Mouse (Mus musculus) bone marrow macrophage, adult 2 months (primary cell): Measurements from ENCODE around the gene Sema3g. TPM values are rescaled to one million over a fixed set of nuclear protein-coding genes. Genes with fewer than 3 reads are reported as not detected.

Experiments used
- H3K27ac ChIP-seq: 2 replicates; pipeline ENCODE4 v1.5.1; 2012; ENCODE audit warnings: low read depth, low read length; ENCODE audit not compliant: insufficient read depth
- H3K4me1 ChIP-seq: 2 replicates; pipeline ENCODE4 v1.6.1; 2012; ENCODE audit warnings: low read length; ENCODE audit not compliant: control insufficient read depth, insufficient read depth
- H3K4me3 ChIP-seq: 2 replicates; pipeline ENCODE4 v1.5.1; 2012; ENCODE audit warnings: mild to moderate bottlenecking, low read length, moderate library complexity; ENCODE audit not compliant: insufficient read depth
- CTCF ChIP-seq: IDR thresholded peaks from 2 replicates; pipeline ENCODE4 v1.5.1; 2012; ENCODE audit warnings: low read depth, mild to moderate bottlenecking, low read length, moderate library complexity
- POLR2A ChIP-seq: IDR thresholded peaks from 2 replicates; pipeline ENCODE4 v1.6.1; 2012; ENCODE audit warnings: mild to moderate bottlenecking, low read depth, low read length, borderline replicate concordance
- polyA plus RNA-seq: library from polyadenylated mRNA; stranded (reverse); fragments of >200 nt; gene quantifications from 2 replicates; pipeline ENCODE4 v1.2.4, GENCODE M21; 2012; ENCODE audit not compliant: missing spikeins, insufficient read depth, insufficient read length

Sema3g gene
- polyA plus RNA-seq, 1 experiment, result not detected

- TF ChIP-seq POLR2A (no peak), CTCF (no peak)
Measured at GRCm38 (mm10) chr14:31179677-31180365, 37.8 kb upstream of the Sema3g start.

GRCm38 (mm10) chr14:31181512-31181911, 36.1 kb upstream of the Sema3g start:
- no peak overlapping the region for H3K4me3 ChIP-seq
- no peak for TF ChIP-seq POLR2A
- peak overlapping the region; percentile 93 for H3K27ac ChIP-seq
- peaks cover 50% of the 10 kb centered on the region for H3K4me1 ChIP-seq

More at GRCm38 (mm10) chr14:31179677-31180365, 37.8 kb upstream of the Sema3g start:
- Histone ChIP-seq H3K4me1 (peaks cover 39% of the 10 kb centered on the region), H3K4me3 (no peak overlapping the region), H3K27ac (no peak overlapping the region)

- no peak for TF ChIP-seq POLR2A
- no peak for TF ChIP-seq CTCF
- Histone ChIP-seq H3K27ac (peak overlapping the region; percentile 93), H3K4me3 (no peak overlapping the region), H3K4me1 (peaks cover 63% of the 10 kb centered on the region)
Measured at GRCm38 (mm10) chr14:31182786-31183290, 34.8 kb upstream of the Sema3g start.

- Histone ChIP-seq H3K4me3 (no peak overlapping the region), H3K27ac (peak overlapping the region; percentile 93), H3K4me1 (peaks cover 69% of the 10 kb centered on the region)
- TF ChIP-seq POLR2A, result no peak
- TF ChIP-seq CTCF, result no peak
Measured at GRCm38 (mm10) chr14:31183541-31183940, 34.1 kb upstream of the Sema3g start.

- TF ChIP-seq POLR2A (no peak), CTCF (no peak)
- Histone ChIP-seq H3K4me1 (peaks cover 73% of the 10 kb centered on the region), H3K4me3 (no peak overlapping the region), H3K27ac (peak overlapping the region; percentile 93)
Measured at GRCm38 (mm10) chr14:31184195-31184594, 33.5 kb upstream of the Sema3g start.

- Histone ChIP-seq H3K27ac (peak overlapping the region; percentile 98), H3K4me3 (no peak overlapping the region), H3K4me1 (peaks cover 90% of the 10 kb centered on the region)
- TF ChIP-seq CTCF (no peak), POLR2A (no peak)
Measured at GRCm38 (mm10) chr14:31186656-31187055, 31.0 kb upstream of the Sema3g start.

GRCm38 (mm10) chr14:31188771-31189181, 28.9 kb upstream of the Sema3g start:
- TF ChIP-seq POLR2A (no peak), CTCF (no peak)
- Histone ChIP-seq H3K4me3 (no peak overlapping the region), H3K27ac (peak overlapping the region; percentile 100), H3K4me1 (peaks cover 90% of the 10 kb centered on the region)

- Histone ChIP-seq H3K4me3 (no peak overlapping the region), H3K27ac (peak overlapping the region; percentile 100), H3K4me1 (peaks cover 91% of the 10 kb centered on the region)
- TF ChIP-seq POLR2A (no peak), CTCF (no peak)
Measured at GRCm38 (mm10) chr14:31189348-31189747, 28.3 kb upstream of the Sema3g start.

GRCm38 (mm10) chr14:31191936-31192335, 25.7 kb upstream of the Sema3g start:
- TF ChIP-seq CTCF (no peak), POLR2A (no peak)
- Histone ChIP-seq H3K4me1 (peaks cover 84% of the 10 kb centered on the region), H3K4me3 (no peak overlapping the region), H3K27ac (no peak overlapping the region)

GRCm38 (mm10) chr14:31193791-31194190, 23.9 kb upstream of the Sema3g start:
- TF ChIP-seq POLR2A (no peak), CTCF (no peak)
- H3K4me1 ChIP-seq, result peaks cover 73% of the 10 kb centered on the region

GRCm38 (mm10) chr14:31194441-31194840, 23.2 kb upstream of the Sema3g start:
- Histone ChIP-seq H3K4me3 (no peak overlapping the region), H3K4me1 (peaks cover 71% of the 10 kb centered on the region), H3K27ac (peak overlapping the region; percentile 74)
- TF ChIP-seq CTCF, result no peak
- TF ChIP-seq POLR2A, result no peak

More at GRCm38 (mm10) chr14:31193791-31194190, 23.9 kb upstream of the Sema3g start:
- H3K27ac ChIP-seq, result peak overlapping the region; percentile 24
- no peak overlapping the region for H3K4me3 ChIP-seq
